Mouse (Mus musculus) layer of hippocampus, postnatal 25 days (tissue): Measurements from ENCODE around the gene 5330417H12Rik. TPM values are rescaled to one million over a fixed set of nuclear protein-coding genes. Genes with fewer than 3 reads are reported as not detected.

Experiments
- DNase-seq, 2 experiments: peaks; one replicate each; pipeline ENCODE4 v3.0.0; 2022; ENCODE audit warnings: mixed read lengths in 2 of 2, low spot score in 1 of 2; ENCODE audit errors: extremely low spot score in 1 of 2
- total RNA-seq, 2 experiments: library from RNA; stranded (reverse); gene quantifications; 2 replicates each; pipeline ENCODE4 v1.2.3; 2021

5330417H12Rik gene
- total RNA-seq = not detected

DNA sequence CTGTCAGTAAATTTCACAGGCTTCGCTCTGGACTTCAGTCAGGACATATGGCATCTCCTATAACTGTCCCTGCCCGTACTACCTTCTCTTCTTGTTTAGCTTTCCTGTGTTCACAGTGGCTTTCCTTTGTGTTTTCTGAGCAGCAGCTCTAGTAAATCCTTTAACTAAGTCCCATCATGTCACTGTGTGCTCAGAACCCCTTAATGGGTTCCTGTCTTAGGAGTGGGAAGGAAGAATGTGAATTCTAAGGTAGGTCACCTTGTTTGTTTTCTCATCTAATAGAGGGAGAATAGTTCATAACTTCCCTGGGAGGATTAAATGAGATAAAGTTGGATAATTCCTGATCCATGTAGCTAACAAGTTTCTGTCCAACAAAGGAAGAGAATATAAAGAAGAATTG lies at the start of gene 5330417H12Rik:
5330417H12Rik (minus strand) TSS at position 101 of the 400 bp plus-strand sequence.
- no peak for DNase-seq

DNA sequence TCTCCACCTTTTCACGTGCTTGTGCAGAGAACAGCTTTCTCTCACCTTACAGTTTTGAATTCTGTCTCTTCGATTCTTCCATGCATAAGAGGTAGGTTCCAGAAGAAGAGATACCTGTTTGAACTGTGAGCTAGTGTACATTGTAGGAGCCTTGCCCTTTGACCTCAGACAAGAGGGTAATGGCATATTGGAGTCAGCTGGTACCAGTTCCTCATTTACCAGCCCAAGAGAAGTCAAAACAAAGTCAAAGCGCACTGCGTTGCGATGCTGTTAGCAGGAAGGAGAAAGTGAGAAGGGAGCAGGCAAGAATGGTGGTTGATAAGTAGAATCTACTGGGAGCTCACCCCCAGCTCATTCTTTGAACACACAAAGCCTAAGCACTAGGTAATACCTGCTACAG lies 43.6 kb upstream of the 5330417H12Rik start:
- DNase-seq = no peak

DNA sequence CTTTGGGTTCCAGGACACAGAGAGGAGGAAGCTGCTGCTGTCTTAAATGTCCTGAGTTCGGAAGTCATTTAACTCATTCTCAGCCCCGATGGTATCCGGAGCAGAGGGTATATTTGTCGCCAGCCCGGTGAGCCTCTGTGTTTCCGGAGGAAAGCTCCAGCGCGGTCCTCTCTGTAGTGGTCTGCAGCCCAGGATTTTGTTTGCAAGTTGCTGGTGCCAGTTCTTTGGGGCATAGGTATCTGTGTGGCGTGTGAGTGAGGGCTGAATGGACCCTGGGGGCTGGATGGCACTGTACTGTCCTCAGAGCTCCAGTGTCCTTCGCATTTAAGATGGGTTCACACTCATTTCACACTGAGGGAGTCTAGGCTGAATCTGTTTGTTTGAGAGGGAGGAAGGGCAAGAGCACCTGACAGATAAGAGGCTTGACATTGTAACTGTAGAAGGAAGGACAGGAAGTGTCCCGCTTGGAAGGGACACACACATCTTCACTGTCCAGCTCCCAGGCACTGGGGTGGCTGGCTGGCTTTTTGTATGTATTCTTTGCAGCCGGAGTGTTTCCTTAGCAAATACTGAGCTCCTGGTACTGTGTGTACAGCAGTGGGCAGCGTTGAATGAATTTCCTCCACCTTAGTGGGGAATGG lies 41.4 kb upstream of the 5330417H12Rik start:
- DNase-seq = no peak

DNA sequence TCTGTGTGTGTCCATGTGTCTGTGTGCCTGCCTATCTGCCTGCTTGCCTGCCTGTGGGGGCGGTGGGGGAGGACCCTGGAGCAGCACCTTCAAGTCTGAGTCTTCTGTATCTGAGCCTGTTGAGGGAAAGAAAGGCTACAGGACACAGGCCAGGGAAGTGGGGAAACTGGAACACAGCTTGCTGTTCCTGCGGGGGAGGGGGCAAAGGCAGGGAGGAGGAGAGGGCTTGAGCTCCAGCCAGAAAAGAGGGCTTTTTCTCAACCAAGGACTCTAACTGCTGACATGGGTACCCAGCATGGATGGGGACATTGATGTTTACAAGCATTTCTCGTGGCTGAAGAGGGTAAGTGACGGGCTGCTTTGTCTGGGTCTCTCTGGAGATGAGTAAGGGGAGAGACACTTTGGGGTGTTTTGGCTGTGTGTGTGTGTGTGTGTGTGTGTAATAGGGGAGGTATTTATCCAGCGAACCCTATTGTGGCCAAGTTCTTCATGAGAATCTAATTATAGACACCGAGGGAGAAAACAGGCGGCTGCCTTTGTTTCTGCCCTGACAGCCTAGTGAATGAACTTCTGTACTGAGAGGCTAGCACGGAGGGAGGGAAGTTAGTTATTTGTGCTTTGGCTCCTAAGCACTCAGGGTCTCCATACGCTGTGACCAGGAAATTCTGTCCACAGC lies 40.8 kb upstream of the 5330417H12Rik start:
- DNase-seq = peak in 1 of 2 experiments; percentile 15

DNA sequence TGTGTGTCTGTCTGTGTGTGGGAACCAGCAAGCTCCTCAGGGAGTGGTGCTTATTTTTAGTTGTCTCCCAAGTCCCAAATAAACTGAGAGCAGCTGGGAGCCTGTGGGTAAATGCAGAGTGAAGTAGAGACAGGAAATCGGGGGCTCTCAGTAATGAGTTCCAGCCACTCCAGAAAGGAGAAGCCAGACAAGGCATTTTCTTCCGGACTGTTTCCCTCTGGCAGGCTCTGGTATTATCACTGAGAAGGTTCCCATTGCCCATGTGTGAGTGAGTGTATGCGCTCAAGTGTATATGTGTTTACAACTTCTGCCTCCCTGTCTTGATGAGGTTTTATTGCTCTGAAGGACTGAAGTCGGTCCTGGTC lies 40.2 kb upstream of the 5330417H12Rik start:
- DNase-seq = no peak

DNA sequence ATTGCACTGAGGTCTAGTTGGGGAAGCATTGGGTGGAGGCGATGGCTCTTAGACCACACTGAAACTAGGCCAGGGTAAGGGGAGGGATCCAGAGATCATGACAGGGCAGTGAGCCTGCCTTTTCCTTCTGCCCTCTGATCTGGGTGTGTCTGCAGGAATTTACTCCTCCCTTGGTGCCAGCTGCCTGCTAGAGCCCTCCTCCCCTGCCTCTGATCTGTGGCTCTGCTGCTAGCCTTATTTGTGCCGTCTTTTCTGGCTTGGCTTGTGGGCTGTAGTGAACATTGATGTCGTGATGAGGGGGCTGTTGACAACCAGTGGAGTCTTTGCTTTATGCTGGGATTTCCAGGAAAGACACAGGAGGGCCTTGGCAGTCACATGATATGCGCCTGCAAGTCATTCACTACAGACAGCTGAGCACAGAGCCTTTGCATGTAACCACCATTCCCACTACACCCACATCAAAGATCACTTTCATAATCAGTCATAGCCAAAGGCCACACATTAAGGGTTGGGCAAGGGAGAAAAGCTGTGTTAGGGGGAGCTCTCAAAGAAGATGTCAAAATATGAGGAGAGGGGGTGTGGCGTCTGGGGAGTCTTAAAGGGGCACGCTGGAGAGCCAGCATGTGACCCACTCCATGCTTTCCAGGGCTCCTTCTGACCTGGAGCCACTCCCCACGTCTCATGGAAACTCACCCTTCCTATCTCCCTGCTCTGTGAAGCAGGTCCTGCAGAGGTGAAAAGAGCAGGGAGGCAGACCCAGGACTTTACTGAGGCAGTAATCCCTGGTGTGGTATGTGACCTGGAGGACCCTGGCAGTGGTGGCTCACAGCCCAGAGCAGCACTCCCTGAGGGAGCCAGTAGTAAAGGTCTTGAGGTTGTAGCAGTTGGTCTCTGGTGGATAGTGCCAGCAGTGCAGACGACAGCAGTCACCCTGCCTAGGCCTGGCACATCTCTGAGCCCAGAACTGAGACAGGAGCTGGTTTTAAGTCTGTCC lies 39.4 kb upstream of the 5330417H12Rik start:
- no peak for DNase-seq

DNA sequence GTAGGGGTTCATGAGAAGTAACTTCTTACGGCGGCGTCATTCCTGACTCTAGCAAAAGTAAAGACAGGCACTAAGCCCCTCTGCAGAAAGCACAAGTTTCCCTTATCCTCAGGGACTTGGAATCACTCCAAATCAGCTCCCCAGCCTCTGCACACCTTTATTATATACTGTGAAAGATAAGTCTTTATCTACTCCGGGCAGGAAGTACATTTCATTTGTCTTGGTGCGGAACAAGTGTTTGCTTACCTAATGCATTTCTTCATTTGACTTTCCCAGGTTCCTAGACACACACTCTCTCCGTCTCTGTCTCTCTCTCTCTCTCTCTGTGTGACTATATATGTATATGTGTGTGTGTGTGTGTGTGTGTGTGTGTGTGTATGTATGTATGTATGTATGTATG lies 38.7 kb upstream of the 5330417H12Rik start:
- DNase-seq = no peak

DNA sequence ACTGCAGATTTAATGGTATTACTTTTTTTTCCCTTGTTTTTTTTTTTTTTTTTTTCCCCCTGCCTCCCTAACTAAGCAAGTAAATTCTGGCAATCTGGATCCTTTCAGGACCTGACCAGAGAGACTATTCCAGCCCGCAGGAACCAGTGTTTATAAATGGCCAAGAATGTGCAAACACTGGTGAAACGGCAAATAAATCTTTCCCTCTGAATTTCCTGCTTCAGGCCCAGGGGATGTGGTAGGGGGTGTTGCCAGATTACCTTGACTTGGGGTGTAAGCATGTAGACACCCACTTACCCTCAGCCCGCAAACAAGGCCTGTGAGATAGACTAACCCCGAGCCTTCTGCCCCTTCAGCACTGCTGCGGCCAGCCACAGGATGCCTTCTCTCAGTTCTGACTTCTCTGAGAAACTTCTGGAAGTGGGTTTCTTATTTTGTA lies 36.9 kb upstream of the 5330417H12Rik start:
- no peak for DNase-seq

DNA sequence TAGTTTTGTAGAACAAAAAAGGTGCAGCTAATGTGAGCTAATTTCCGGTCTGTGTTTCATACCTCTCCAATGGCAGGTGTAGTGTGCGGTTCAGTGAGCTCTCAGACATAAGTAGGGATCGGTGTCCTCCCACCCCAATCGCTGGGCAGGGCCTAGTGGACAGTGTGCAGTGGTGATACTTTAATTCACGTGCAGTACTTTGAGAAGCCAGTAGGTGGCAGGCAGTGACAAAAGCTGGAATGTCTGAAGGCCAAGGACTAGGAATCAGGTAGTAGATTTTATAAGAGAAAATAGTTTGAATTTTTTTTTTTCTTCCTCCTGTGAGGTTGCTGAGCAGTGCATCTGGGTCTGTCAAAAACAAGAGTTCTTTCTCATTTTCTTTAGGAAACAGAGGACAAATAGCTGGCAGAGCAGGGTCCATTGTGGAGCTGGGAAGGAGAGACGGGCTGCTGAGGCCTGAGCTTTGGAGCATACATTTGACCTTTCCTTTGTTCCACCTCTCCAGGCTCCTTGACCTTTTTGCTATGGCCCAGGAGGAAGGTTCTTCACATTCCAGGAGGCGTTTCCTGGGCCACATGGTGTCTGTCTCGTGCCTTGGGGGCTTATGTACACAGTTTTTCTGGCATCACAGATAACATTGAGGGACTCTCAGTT lies 36.4 kb upstream of the 5330417H12Rik start:
- DNase-seq = peak; percentile 39 to 73

DNA sequence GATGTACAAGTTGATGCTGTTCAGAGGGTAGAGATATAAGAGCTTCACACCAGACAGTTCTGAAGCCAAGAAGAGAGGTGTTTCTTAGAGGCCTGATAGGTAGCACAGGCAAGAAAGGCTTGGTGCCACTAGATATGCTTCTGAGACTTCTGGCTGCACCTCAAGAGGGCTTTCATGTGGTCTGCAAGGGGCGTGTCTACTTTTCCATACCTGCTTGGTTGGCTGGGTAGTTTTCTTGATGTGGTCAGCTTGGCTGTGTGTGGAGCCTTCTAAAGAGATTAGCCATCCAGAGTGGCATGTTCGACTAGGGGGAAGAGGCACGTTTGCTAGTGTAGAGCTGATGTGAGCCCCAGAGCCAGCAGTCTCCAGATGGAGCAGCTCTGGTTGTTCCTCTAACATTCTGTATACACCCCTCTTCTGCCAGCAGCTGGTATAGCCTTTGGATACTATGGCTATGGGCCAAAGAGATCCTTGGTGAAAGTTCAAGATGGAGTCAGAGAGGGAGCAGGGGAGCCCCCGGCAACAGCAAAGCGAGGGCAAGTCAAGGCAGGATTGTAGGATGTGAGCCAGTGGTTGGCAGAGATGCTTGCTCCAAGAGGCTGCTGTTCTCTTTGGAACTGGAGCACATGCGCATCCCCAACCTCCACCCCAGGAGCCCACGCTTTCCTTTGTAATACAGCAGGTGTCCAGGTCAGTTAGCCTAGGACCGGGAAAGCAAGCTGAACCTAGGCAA lies 34.4 kb upstream of the 5330417H12Rik start:
- DNase-seq = no peak

DNA sequence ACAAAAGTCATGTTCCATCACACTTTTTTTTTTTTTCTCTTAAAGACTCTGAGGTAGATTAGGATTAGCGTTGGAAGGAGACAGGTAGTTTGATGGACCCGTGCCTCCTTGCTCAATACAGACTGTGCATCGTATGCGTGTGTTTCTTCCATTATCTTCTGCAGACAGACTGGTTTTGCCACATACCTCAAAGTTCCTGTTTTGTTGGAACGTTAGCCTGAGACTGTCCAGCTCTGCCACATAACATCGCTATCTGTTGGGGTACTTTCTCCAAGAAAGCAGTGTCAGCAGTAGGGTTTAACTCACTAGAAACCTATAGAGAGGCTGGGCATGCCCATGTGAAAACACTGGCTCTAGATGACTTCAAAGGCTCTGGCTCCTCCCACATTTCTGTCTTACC lies 31.5 kb upstream of the 5330417H12Rik start:
- no peak for DNase-seq

DNA sequence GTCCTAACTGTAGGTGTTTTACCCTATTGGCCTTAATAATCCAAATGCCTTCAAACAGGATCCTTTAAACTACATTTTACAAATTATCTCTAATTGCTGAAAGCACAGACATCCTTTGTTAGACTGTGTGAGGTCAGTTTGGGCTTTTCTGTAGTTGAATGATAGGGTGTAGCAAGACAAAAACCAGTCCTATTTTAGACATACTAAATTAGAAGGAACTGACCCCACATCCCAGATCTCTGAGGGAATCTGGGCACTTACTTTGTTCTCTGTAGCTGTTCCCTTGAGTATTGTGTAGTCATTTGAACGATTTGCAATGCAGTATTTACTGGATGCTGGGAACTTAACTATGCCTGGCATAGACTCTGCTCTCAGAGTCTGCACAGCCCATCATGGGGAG lies 26.9 kb upstream of the 5330417H12Rik start:
- DNase-seq = no peak

DNA sequence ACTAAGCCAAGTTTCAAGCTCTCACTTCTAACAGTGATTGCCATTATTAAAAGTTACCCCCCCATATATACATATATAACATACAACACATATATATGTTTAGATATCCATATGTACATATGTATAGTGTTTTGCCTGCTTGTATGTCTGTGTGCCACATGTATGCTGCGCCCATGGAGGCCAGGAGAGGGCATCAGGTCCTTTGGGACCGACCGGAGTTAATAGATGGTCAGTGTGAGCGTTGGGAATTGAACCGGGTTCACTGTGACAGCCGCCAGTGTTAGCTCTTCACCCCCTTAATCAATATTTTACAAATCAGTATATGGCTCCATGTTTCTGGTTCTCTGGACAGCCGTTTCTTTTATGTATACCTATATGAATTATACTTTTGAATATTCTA lies 25.0 kb upstream of the 5330417H12Rik start:
- DNase-seq = no peak

DNA sequence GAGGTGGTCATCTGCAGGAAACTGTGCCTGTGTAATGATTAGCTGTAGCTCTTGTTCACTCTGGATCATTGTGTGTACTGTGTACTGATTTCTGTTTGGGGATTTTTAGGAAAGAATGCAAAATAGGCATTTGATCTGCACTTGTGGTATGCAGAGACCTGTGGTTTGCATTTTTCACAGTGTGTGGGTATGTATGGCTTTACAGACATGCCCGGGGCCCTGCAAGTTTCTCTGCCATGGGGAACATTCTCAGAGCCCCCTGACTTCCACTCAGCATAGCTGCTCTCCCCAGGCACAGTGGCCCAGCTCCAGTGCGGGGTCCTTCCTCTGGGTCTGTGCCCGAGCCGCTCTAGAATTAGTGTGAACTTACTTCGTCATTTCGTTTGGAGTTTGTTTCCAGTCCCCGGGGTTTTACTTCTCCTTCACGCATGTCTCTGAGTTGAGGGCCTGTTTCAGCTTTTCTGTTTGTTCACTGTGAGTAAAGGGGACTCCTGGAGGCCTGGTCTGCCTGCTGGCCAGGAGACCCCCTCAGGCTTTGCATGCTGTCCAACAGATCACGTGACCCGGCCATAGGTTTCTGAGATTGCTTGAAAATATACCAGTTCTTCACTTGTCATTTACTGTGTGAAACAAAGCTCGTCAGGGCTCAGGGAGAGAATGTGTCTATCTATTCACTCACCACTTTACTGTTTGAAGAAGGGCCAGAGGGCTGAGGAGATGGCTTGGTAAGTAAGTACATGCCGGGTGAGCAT lies 24.2 kb upstream of the 5330417H12Rik start:
- no peak for DNase-seq

DNA sequence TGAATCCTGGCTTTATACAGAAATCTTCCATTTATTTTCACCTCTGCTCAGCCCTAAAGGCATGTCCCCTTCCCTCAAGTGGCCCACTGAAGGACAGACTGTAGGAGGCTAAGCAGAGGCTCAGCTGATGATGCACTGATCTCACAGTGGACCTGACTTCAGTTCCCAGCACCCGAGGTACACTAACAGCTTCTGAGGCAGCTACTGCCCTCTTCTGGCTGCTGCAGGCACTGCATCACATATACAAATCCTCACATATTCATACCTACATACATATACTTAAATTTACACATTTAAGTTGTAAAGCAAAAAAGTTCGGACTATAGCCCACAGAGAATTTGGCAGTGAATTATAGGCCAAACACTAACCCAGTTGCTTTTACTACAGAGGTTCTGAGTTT lies 20.0 kb upstream of the 5330417H12Rik start:
- DNase-seq = no peak

DNA sequence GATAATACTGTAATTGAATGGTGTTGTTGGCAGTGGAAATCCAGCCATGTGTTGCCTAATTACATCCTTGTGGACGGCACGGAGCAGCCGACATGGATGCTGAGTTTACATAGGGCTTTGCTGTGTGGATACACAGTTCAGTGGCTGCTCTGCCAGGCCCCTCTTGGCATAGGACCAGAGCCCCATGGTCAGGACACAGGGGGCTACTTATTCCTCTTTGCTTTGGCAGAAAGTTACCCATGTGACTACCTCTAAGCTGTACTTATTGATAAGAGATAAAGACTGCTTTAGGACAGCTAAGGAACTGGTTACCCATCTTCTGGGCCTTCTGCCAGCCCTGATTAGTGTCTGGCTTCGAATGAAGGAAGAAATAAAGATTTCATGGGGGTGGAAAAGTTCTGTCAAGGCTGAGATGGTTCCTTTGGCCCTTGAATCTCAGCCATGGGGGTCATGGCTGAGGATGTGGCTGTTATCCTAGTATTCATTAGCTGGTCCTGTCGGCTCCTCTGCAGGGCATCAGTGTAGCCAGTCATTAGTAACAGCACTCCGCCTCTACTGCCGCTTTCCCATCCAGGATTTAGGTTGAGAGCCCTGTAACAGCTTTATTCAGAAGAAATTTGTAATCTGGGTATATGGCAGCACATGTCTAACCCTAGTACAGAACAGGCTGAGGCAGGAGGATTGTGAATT lies 17.8 kb upstream of the 5330417H12Rik start:
- DNase-seq = no peak

DNA sequence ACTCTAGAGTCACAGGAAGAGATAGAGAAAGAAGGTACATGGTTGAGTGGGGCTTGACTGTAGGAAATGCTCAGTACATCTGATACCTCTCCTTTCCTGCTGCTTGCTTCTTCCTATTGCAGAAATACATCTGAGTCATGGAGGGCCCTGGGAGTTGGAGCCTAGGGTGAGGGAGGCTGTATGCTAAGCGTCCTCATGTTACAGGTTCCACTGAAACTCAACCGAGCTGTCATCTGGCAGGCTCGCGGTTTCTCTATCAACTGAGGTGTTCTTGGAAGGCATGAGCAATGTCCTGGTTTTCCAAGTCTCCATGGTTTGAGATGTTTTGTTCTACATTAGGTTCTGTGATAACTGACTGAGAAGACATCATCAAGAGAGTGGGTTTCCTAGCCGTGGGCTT lies 13.1 kb upstream of the 5330417H12Rik start:
- DNase-seq = no peak

DNA sequence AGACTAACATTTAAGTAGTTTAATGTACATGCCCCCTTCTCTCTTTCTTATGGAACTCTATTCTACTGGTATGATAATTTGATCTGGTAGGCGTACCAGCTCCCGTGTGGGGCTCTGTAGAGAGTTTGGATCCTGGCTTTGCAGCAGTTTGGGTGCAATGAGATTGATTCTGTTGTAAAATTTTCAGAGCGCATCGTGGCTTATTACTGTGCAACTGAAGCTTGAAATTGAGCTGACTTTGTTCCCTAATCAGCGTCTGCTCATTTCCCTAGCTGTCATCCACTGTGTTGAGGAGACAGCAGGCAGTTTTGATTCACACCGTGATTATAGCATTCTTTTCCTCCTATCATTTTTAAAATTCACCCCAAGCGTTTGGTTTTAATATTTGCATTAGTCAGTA lies 12.4 kb upstream of the 5330417H12Rik start:
- DNase-seq = no peak

DNA sequence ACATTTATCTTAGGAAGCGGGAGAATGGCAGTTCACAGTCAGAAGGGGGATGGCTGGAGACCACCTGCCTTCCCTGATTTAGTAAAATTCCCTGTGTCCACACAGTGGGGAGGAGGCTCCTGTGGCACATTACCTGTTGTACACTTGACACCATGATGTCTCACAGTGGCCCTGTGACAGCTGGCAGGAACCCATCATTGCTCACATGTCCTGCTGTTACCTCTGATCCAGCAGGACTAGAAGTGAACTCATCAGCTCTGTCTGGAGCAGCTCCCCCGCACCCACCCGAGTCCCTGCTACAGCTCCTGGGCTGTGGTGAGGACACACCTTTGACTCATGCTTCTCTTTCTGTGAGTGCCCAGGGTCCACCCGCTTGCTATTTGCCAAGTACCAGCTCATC lies 8.2 kb upstream of the 5330417H12Rik start:
- DNase-seq = no peak
